Mouse (Mus musculus) liver, adult 2 months (tissue): Measurements from ENCODE around the gene Olfr548-ps1. TPM values are rescaled to one million over a fixed set of nuclear protein-coding genes. Genes with fewer than 3 reads are reported as not detected.

ENCODE experiments used
- DNase-seq: peaks from one replicate; pipeline ENCODE4 v3.0.0-alpha.2; 2011; ENCODE audit warnings: low read depth, low spot score; ENCODE audit errors: extremely low read depth
- H3K27ac ChIP-seq: fragments of 200-500 bp; replicated peaks from 2 replicates; pipeline ENCODE4 v1.5.1; 2012; ENCODE audit warnings: low read depth, mild to moderate bottlenecking, control low read depth, inconsistent platforms, low read length; ENCODE audit not compliant: insufficient read depth
- H3K27me3 ChIP-seq: fragments of 200-500 bp; 2 replicates; pipeline ENCODE4 v1.6.1; 2012; ENCODE audit warnings: mild to moderate bottlenecking, moderate library complexity, low read length, inconsistent platforms; ENCODE audit not compliant: control insufficient read depth, insufficient read depth
- H3K36me3 ChIP-seq: fragments of 200-500 bp; 2 replicates; pipeline ENCODE4 v1.6.1; 2012; ENCODE audit warnings: low read length, inconsistent platforms; ENCODE audit not compliant: control insufficient read depth, insufficient read depth
- H3K4me1 ChIP-seq: fragments of 200-500 bp; 2 replicates; pipeline ENCODE4 v1.6.1; 2011; ENCODE audit warnings: low read length; ENCODE audit not compliant: control insufficient read depth, insufficient read depth
- H3K4me3 ChIP-seq: fragments of 200-500 bp; 2 replicates; pipeline ENCODE4 v1.5.1; 2011; ENCODE audit warnings: low read depth, mild to moderate bottlenecking, control low read depth, low read length, moderate library complexity; ENCODE audit not compliant: insufficient read depth
- H3K79me2 ChIP-seq: fragments of 200-500 bp; 2 replicates; pipeline ENCODE4 v1.6.1; 2012; ENCODE audit warnings: inconsistent platforms, mild to moderate bottlenecking, low read length, moderate library complexity; ENCODE audit not compliant: control insufficient read depth, insufficient read depth
- H3K9ac ChIP-seq: fragments of 200-500 bp; 2 replicates; pipeline ENCODE4 v1.6.1; 2012; ENCODE audit warnings: low read depth, mild to moderate bottlenecking, control low read depth, inconsistent platforms, low read length
- CTCF ChIP-seq: fragments of 200-500 bp; IDR thresholded peaks from 2 replicates; pipeline ENCODE4 v1.5.1; 2011; ENCODE audit warnings: low read depth, low read length, control low read depth
- POLR2A ChIP-seq: fragments of 200-500 bp; IDR thresholded peaks from 2 replicates; pipeline ENCODE4 v1.6.1; 2011; ENCODE audit warnings: low read length, control low read depth; ENCODE audit not compliant: insufficient read depth; ENCODE audit errors: extremely low read depth
- WGBS: fragments of 180-500 bp; shearing (Covaris S2); methylation state at CpG from one replicate; pipeline ENCODE4 v1.1.7; 2018; 5-methylcytosine and 5-hydroxymethylcytosine counted together
- polyA plus RNA-seq: library from polyadenylated mRNA; depleted of rRNA; stranded (reverse); fragments of >200 nt; gene quantifications from 2 replicates; pipeline ENCODE4 v1.2.3, GENCODE M21; 2012; rRNA removed
- total RNA-seq: library from RNA; depleted of rRNA; stranded (reverse); fragments of >200 nt; gene quantifications from 2 replicates; pipeline ENCODE4 v1.2.3, GENCODE M21; 2014; rRNA removed

Gene Olfr548-ps1
- total and polyA plus RNA-seq, 2 experiments: not detected

DNA sequence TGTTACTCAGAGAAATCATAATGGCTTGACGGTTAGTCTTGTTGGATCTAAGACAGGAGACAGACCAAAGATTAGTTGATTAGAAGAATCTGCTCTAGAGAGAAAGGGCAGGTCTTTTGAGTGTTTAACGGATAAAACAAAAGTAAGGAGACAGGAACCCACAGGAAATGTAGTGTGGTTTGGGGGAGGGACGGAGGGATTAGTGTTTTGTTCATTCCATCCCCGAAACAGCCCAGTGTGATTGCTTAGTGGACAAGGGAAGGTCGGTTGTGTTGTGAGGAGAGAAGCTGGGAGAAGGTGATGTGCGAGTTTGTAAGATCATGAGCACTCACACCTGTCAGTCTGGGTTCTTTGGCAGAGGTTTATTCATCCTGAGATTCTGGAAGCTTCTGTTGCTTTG is 35.3 kb downstream of the Olfr548-ps1 start:
- H3K4me1 ChIP-seq: no peaks in the 10 kb centered on the region
- TF ChIP-seq POLR2A: no peak
- no peak for TF ChIP-seq CTCF
- H3K36me3 ChIP-seq: no peaks in the 10 kb centered on the region
- H3K4me3 ChIP-seq: no peak overlapping the region
- no peak overlapping the region for H3K27ac ChIP-seq
- H3K79me2 ChIP-seq: no peaks in the 10 kb centered on the region
- no peak overlapping the region for H3K9ac ChIP-seq
- H3K27me3 ChIP-seq: no peaks in the 10 kb centered on the region
- 71% methylated on average over 6 of the region's 6 CpGs for WGBS
- no peak for DNase-seq

- Histone ChIP-seq H3K27ac (no peak within 1 kb of the TSS), H3K27me3 (no peaks in the 10 kb centered on the region), H3K9ac (no peak within 1 kb of the TSS), H3K36me3 (no peaks in the 10 kb centered on the region), H3K79me2 (no peaks in the 10 kb centered on the region), H3K4me3 (no peak within 1 kb of the TSS), H3K4me1 (no peaks in the 10 kb centered on the region)
- TF ChIP-seq CTCF (no peak), POLR2A (no peak)
- no peak for DNase-seq
- 95% methylated on average over 3 of the region's 3 CpGs for WGBS
Measured at GRCm38 (mm10) chr7:102591786-102592185, 51.1 kb downstream of the Olfr548-ps1 start, which contains the start of gene Olfr551. TSS of gene Olfr551 (minus strand) at chr7:102591886.

Other genes with a start within 250 kb of the Olfr548-ps1 start
- 7.9 and 10.4 TPM in 2 replicates for gene Rrm1, start 99.2 kb upstream of the Olfr548-ps1 start, total RNA-seq
- gene Rrm1, start 99.2 kb upstream of the Olfr548-ps1 start, polyA plus RNA-seq: 2.2 and 2.3 TPM in 2 replicates
- gene Olfr543, start 59.2 kb upstream of the Olfr548-ps1 start, total RNA-seq: not detected in 2 replicates
- not detected in 2 replicates for gene Olfr543, start 59.2 kb upstream of the Olfr548-ps1 start, polyA plus RNA-seq
- not detected in 2 replicates for gene Olfr544, start 52.6 kb upstream of the Olfr548-ps1 start, total RNA-seq
- not detected in 2 replicates for gene Olfr544, start 52.6 kb upstream of the Olfr548-ps1 start, polyA plus RNA-seq
- not detected in 2 replicates for gene Olfr545, start 41.3 kb upstream of the Olfr548-ps1 start, total RNA-seq
- not detected in 2 replicates for gene Olfr545, start 41.3 kb upstream of the Olfr548-ps1 start, polyA plus RNA-seq
- not detected in 2 replicates for gene Olfr547, start 6.1 kb upstream of the Olfr548-ps1 start, total RNA-seq
- gene Olfr547, start 6.1 kb upstream of the Olfr548-ps1 start, polyA plus RNA-seq: not detected in 2 replicates
- gene Olfr549, start 9.0 kb downstream of the Olfr548-ps1 start, total RNA-seq: not detected in 2 replicates
- gene Olfr549, start 9.0 kb downstream of the Olfr548-ps1 start, polyA plus RNA-seq: not detected in 2 replicates
- 8.3 and 10.1 TPM in 2 replicates for gene Trim21, start 24.6 kb downstream of the Olfr548-ps1 start, total RNA-seq
- 3.0 and 3.6 TPM in 2 replicates for gene Trim21, start 24.6 kb downstream of the Olfr548-ps1 start, polyA plus RNA-seq
- gene Olfr550, start 30.5 kb downstream of the Olfr548-ps1 start, total RNA-seq: not detected in 2 replicates
- gene Olfr550, start 30.5 kb downstream of the Olfr548-ps1 start, polyA plus RNA-seq: not detected in 2 replicates
- not detected in 2 replicates for gene Olfr551, start 51.0 kb downstream of the Olfr548-ps1 start, total RNA-seq
- not detected in 2 replicates for gene Olfr551, start 51.0 kb downstream of the Olfr548-ps1 start, polyA plus RNA-seq
- not detected in 2 replicates for gene Olfr552, start 56.9 kb downstream of the Olfr548-ps1 start, total RNA-seq
- not detected in 2 replicates for gene Olfr552, start 56.9 kb downstream of the Olfr548-ps1 start, polyA plus RNA-seq
- not detected in 2 replicates for gene Olfr553, start 77.3 kb downstream of the Olfr548-ps1 start, total RNA-seq
- gene Olfr553, start 77.3 kb downstream of the Olfr548-ps1 start, polyA plus RNA-seq: not detected in 2 replicates
- gene Olfr554, start 97.5 kb downstream of the Olfr548-ps1 start, total RNA-seq: not detected in 2 replicates
- not detected in 2 replicates for gene Olfr554, start 97.5 kb downstream of the Olfr548-ps1 start, polyA plus RNA-seq
- gene Olfr555, start 117.9 kb downstream of the Olfr548-ps1 start, total RNA-seq: not detected in 2 replicates
- gene Olfr555, start 117.9 kb downstream of the Olfr548-ps1 start, polyA plus RNA-seq: not detected in 2 replicates
- not detected in 2 replicates for gene Olfr556, start 124.0 kb downstream of the Olfr548-ps1 start, total RNA-seq
- not detected in 2 replicates for gene Olfr556, start 124.0 kb downstream of the Olfr548-ps1 start, polyA plus RNA-seq
- 2.3 and 3.0 TPM in 2 replicates for gene Trim68, start 146.4 kb downstream of the Olfr548-ps1 start, total RNA-seq
- 2.7 and 4.7 TPM in 2 replicates for gene Trim68, start 146.4 kb downstream of the Olfr548-ps1 start, polyA plus RNA-seq
- not detected in 2 replicates for gene Olfr557, start 155.0 kb downstream of the Olfr548-ps1 start, total RNA-seq
- gene Olfr557, start 155.0 kb downstream of the Olfr548-ps1 start, polyA plus RNA-seq: not detected in 2 replicates
- 0.07 TPM in 1 of 2 replicates, not detected in the other for gene Olfr558, start 161.3 kb downstream of the Olfr548-ps1 start, total RNA-seq
- gene Olfr558, start 161.3 kb downstream of the Olfr548-ps1 start, polyA plus RNA-seq: 0.02 TPM in 2 replicates
- gene Olfr33, start 178.2 kb downstream of the Olfr548-ps1 start, total RNA-seq: not detected in 2 replicates
- not detected in 2 replicates for gene Olfr33, start 178.2 kb downstream of the Olfr548-ps1 start, polyA plus RNA-seq
- not detected in 2 replicates for gene Olfr559, start 186.6 kb downstream of the Olfr548-ps1 start, total RNA-seq
- not detected in 2 replicates for gene Olfr559, start 186.6 kb downstream of the Olfr548-ps1 start, polyA plus RNA-seq
- not detected in 2 replicates for gene Olfr560, start 218.5 kb downstream of the Olfr548-ps1 start, total RNA-seq
- gene Olfr560, start 218.5 kb downstream of the Olfr548-ps1 start, polyA plus RNA-seq: not detected in 2 replicates
- 0.09 TPM in 1 of 2 replicates, not detected in the other for gene Olfr78, start 218.6 kb downstream of the Olfr548-ps1 start, total RNA-seq
- not detected in 2 replicates for gene Olfr78, start 218.6 kb downstream of the Olfr548-ps1 start, polyA plus RNA-seq
- gene Olfr561, start 230.3 kb downstream of the Olfr548-ps1 start, total RNA-seq: not detected in 2 replicates
- gene Olfr561, start 230.3 kb downstream of the Olfr548-ps1 start, polyA plus RNA-seq: not detected in 2 replicates